ENCODE assay signal across 11 mouse cellular contexts in the genomic region with DNA sequence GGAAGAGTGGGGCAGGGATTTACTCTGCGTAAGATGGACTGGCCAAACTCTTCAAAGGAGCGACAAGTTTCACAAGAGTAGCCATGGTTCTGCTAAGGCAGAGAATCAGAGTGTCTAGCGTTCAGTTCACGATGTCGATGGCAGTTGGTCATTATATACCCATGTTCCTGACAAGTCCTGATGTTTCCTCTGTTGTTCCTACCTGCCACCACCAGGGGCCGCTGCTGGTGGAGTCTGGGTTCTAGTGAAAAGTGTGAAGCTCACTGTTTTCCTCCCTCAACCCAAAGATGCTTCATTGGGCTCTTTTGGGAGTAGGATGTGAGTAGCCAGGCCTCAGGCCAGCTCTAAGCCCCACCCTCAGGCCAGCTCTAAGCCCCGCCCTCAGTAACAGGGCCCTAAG. TPM values are rescaled to one million over a fixed set of nuclear protein-coding genes. Genes with fewer than 3 reads are reported as not detected.
A peak's percentile ranks its signal among the peaks of the same experiment; 100 is the strongest.
DNase-seq lines count a peak whose midpoint lies in the region; ATAC-seq and TF ChIP-seq lines count a peak whose summit lies in the region.
"Had no signal": no experiment of that assay in that cellular context is flagged by ENCODE, and none has a peak within 500 bp of the region (broad histone marks: within the 10 kb centered on the region; RNA-seq: fewer than 3 reads in every experiment).

No protein-coding gene starts in this region.

- H3K27me3 ChIP-seq in intestine, postnatal 0 days (replicated peaks; ENCODE audit: control insufficient read depth, insufficient read depth, low read length), result peaks cover 7% of the 10 kb centered on the region; the same call in 1 of the 2 replicates
- H3K27me3 ChIP-seq in intestine, embryonic 16.5 days (replicated peaks; ENCODE audit: control insufficient read depth, insufficient read depth, low read length), result 0 out of 2 replicates have a peak, but pooled peaks cover 4% of the 10 kb centered on the region
- H3K27me3 ChIP-seq: embryonic facial prominence, embryonic 15.5 days; stomach, embryonic 15.5 days had no signal

- H3K4me1 ChIP-seq in intestine, postnatal 0 days (replicated peaks; ENCODE audit: control insufficient read depth, insufficient read depth, low read length), result no peaks in the 10 kb centered on the region
- no peaks in the 10 kb centered on the region for H3K4me1 ChIP-seq in intestine, embryonic 16.5 days (ENCODE audit: control insufficient read depth, insufficient read depth, low read length)
- H3K4me1 ChIP-seq in ES-E14 (ENCODE audit: control insufficient read depth in 2 of 2, insufficient read depth in 2 of 2, low read length in 2 of 2, poor library complexity in 1 of 2), result no peaks in the 10 kb centered on the region
- H3K4me1 ChIP-seq: liver, embryonic 13.5 days; stomach, embryonic 15.5 days had no signal

- TF ChIP-seq CTCF in intestine, postnatal 0 days (IDR thresholded peaks at IDR 0.05; ENCODE audit: low read depth), result peak; percentile 53

- H3K4me2 ChIP-seq in intestine, postnatal 0 days (replicated peaks; ENCODE audit: low read depth), result no peak overlapping the region
- no peak overlapping the region for H3K4me2 ChIP-seq in intestine, embryonic 16.5 days (ENCODE audit: low read depth, low read length)
- H3K4me2 ChIP-seq: embryonic facial prominence, embryonic 15.5 days; liver, embryonic 13.5 days; stomach, embryonic 15.5 days had no signal

- no peaks in the 10 kb centered on the region for H3K9me3 ChIP-seq in intestine, postnatal 0 days (ENCODE audit: control insufficient read depth)
- H3K9me3 ChIP-seq in intestine, embryonic 16.5 days (ENCODE audit: control insufficient read depth, low read length), result no peaks in the 10 kb centered on the region
- no peaks in the 10 kb centered on the region for H3K9me3 ChIP-seq in ES-E14 (ENCODE audit: control insufficient read depth, insufficient read depth, low read depth, low read length)
- H3K9me3 ChIP-seq: embryonic facial prominence, embryonic 15.5 days; liver, embryonic 13.5 days; stomach, embryonic 15.5 days had no signal

- no peaks in the 10 kb centered on the region for H3K36me3 ChIP-seq in intestine, postnatal 0 days (ENCODE audit: control insufficient read depth, insufficient read depth)
- no peaks in the 10 kb centered on the region for H3K36me3 ChIP-seq in intestine, embryonic 16.5 days (ENCODE audit: control insufficient read depth, insufficient read depth, low read length)
- H3K36me3 ChIP-seq in ES-E14 (ENCODE audit: control insufficient read depth, insufficient read depth, low read length, poor library complexity, severe bottlenecking), result no peaks in the 10 kb centered on the region
- H3K36me3 ChIP-seq: embryonic facial prominence, embryonic 15.5 days; liver, embryonic 13.5 days; stomach, embryonic 15.5 days had no signal

- no peak overlapping the region for H3K4me3 ChIP-seq in intestine, postnatal 0 days (ENCODE audit: low read depth, low read length)
- no peak overlapping the region for H3K4me3 ChIP-seq in intestine, embryonic 16.5 days (ENCODE audit: low read length)
- H3K4me3 ChIP-seq in ES-E14 (ENCODE audit: insufficient read depth in 1 of 2, low read depth in 1 of 2, low read length in 2 of 2, poor library complexity in 1 of 2, severe bottlenecking in 1 of 2), result no peak overlapping the region
- H3K4me3 ChIP-seq: embryonic facial prominence, embryonic 15.5 days; liver, embryonic 13.5 days; stomach, embryonic 15.5 days had no signal

- no peak overlapping the region for H3K9ac ChIP-seq in intestine, postnatal 0 days (ENCODE audit: low read depth, low read length)
- no peak overlapping the region for H3K9ac ChIP-seq in intestine, embryonic 16.5 days (ENCODE audit: low read depth, low read length)
- H3K9ac ChIP-seq in ES-E14 (ENCODE audit: insufficient read depth, low read depth, low read length, poor library complexity, severe bottlenecking), result no peak overlapping the region
- H3K9ac ChIP-seq: embryonic facial prominence, embryonic 15.5 days; liver, embryonic 13.5 days; stomach, embryonic 15.5 days had no signal

- no peak for ATAC-seq in intestine, postnatal 0 days
- ATAC-seq in intestine, embryonic 16.5 days, result no peak

- peak; percentile 85 for DNase-seq in ES-E14 (ENCODE audit: low read depth, low spot score)
- peak; percentile 13 for DNase-seq in embryo, embryonic 11 days
- peak; percentile 4 to 7 for DNase-seq in spleen, postnatal 36 days (ENCODE audit: low spot score in 2 of 2)
- DNase-seq in frontal cortex, postnatal 10 days (ENCODE audit: low spot score in 2 of 2), result no peak
- DNase-seq in frontal cortex, postnatal 14 days (ENCODE audit: low spot score in 2 of 2), result no peak
- no peak for DNase-seq in urinary bladder, postnatal 25 days (ENCODE audit: low spot score)
- DNase-seq: liver, embryonic 13.5 days had no signal

- in situ Hi-C loops in ES-E14 (cut with MboI; ENCODE audit: low sequenced_read_pairs in 2 of 2, unreplicated experiment in 2 of 2), result no loop called here

- no peak overlapping the region for H3K27ac ChIP-seq in intestine, postnatal 0 days (ENCODE audit: low read depth, low read length)
- H3K27ac ChIP-seq in intestine, embryonic 16.5 days (ENCODE audit: low read length), result no peak overlapping the region
- no peak overlapping the region for H3K27ac ChIP-seq in ES-E14 (ENCODE audit: insufficient read depth, low read depth, low read length, poor library complexity, severe bottlenecking)
- H3K27ac ChIP-seq: embryonic facial prominence, embryonic 15.5 days; liver, embryonic 13.5 days; stomach, embryonic 15.5 days had no signal

- 68% methylated on average over 7 of the region's 7 CpGs for WGBS in intestine, postnatal 0 days
- WGBS in intestine, embryonic 16.5 days, result 68% methylated on average over 7 of the region's 7 CpGs

TF ChIP-seq in ES-E14, 5 proteins besides CTCF, POLR2A, EP300 and RAD21:
- TF ChIP-seq ZC3H11A (IDR thresholded peaks at IDR 0.05; ENCODE audit: borderline replicate concordance, low read depth, low read length) (0 out of 2 replicates have a peak, but pooled peaks have one; percentile 12), HCFC1 (IDR thresholded peaks at IDR 0.05; ENCODE audit: borderline replicate concordance, insufficient read depth, low read length) (no peak)

RNA-seq across cellular contexts. Expression of a gene that starts 33.3 kb away (rescaled TPM):
- 12.0 and 13.8 TPM in 2 replicates for polyA plus RNA-seq in intestine, postnatal 0 days (2015; fragmentation: Nextera tagmentation; extraction: Ambion mirVana)
- polyA plus RNA-seq in intestine, embryonic 16.5 days (2015; fragmentation: Nextera tagmentation; extraction: Ambion mirVana), result 27.7 and 29.4 TPM in 2 replicates
- 2.8 and 10.2 TPM in 2 replicates for total RNA-seq in ES-E14 (2012; rRNA removed)

RNA-seq across cellular contexts. Expression of a gene that starts 43.4 kb away (rescaled TPM):
- polyA plus RNA-seq in intestine, postnatal 0 days (2015; fragmentation: Nextera tagmentation; extraction: Ambion mirVana), result not detected in 2 replicates
- polyA plus RNA-seq in intestine, embryonic 16.5 days (2015; fragmentation: Nextera tagmentation; extraction: Ambion mirVana), result not detected in 2 replicates
- not detected in 2 replicates for total RNA-seq in ES-E14 (2012; rRNA removed)
- polyA plus RNA-seq: embryonic facial prominence, embryonic 15.5 days; liver, embryonic 13.5 days; stomach, embryonic 15.5 days had no signal

Comparison
In these comparisons a context has a peak if more than half of its experiments do, and no peak if none do; other contexts are left out.
1. DNase-seq: peak in ES-E14 (single experiment), embryo, embryonic 11 days (single experiment) and spleen, postnatal 36 days (2 of 2); none in frontal cortex, postnatal 10 days (0 of 2), frontal cortex, postnatal 14 days (0 of 2) and urinary bladder, postnatal 25 days (single experiment).